Mouse (Mus musculus) midbrain, postnatal 0 days (tissue): Measurements from ENCODE around the gene Pogz. TPM values are rescaled to one million over a fixed set of nuclear protein-coding genes. Genes with fewer than 3 reads are reported as not detected.

Experiments
- ATAC-seq: fragments of 200-750 bp; cut with Nextera tagmentation; 2 replicates; pipeline ENCODE4 v1.8.0; 2017; ENCODE audit warnings: moderate number of reproducible peaks, mild to moderate bottlenecking, moderate TSS enrichment, moderate library complexity; ENCODE audit not compliant: low FRiP score
- DNase-seq: peaks from one replicate; pipeline ENCODE4 v3.0.0-alpha.2; 2015; ENCODE audit warnings: low spot score
- H3K27ac ChIP-seq: fragments of 300-500 bp; sonication (generic); 2 replicates; pipeline ENCODE4 v1.5.1; 2014; ENCODE audit warnings: low read depth, mild to moderate bottlenecking, low read length, mixed read lengths
- H3K27me3 ChIP-seq: fragments of 300-500 bp; sonication (generic); 2 replicates; pipeline ENCODE4 v1.6.1; 2014; ENCODE audit warnings: low read length, control low read depth, mixed read lengths; ENCODE audit not compliant: insufficient read depth
- H3K36me3 ChIP-seq: fragments of 300-500 bp; sonication (generic); 2 replicates; pipeline ENCODE4 v1.6.1; 2014; ENCODE audit warnings: low read length, control low read depth, mixed read lengths; ENCODE audit not compliant: insufficient read depth
- H3K4me1 ChIP-seq: fragments of 300-500 bp; sonication (generic); 2 replicates; pipeline ENCODE4 v1.6.1; 2014; ENCODE audit warnings: mild to moderate bottlenecking, control low read depth, antibody characterized with exemption, low read length, mixed read lengths; ENCODE audit not compliant: insufficient read depth
- H3K4me2 ChIP-seq: fragments of 300-500 bp; sonication (generic); 2 replicates; pipeline ENCODE4 v1.6.1; 2014; ENCODE audit warnings: low read depth, mild to moderate bottlenecking, low read length, mixed read lengths; ENCODE audit not compliant: poor library complexity, severe bottlenecking
- H3K4me3 ChIP-seq: fragments of 300-500 bp; sonication (generic); 2 replicates; pipeline ENCODE4 v1.5.1; 2014; ENCODE audit warnings: low read depth, mild to moderate bottlenecking, low read length, moderate library complexity
- H3K9ac ChIP-seq: fragments of 300-500 bp; sonication (generic); replicated peaks from 2 replicates; pipeline ENCODE4 v1.6.1; 2014; ENCODE audit warnings: mild to moderate bottlenecking, low read length, moderate library complexity, mixed read lengths; ENCODE audit not compliant: poor library complexity, severe bottlenecking
- H3K9me3 ChIP-seq: fragments of 300-500 bp; sonication (generic); 2 replicates; pipeline ENCODE4 v1.6.1; 2016; ENCODE audit warnings: low read length, control low read depth
- CTCF ChIP-seq: IDR thresholded peaks from 2 replicates; pipeline ENCODE4 v1.5.1; 2016; ENCODE audit warnings: antibody characterized with exemption, mild to moderate bottlenecking
- WGBS: fragments of 180-500 bp; shearing (Covaris S2); extraction: QIAGEN DNeasy Blood & Tissue Kit; methylation state at CpG from one replicate; pipeline ENCODE4 v1.1.7; 2014; 5-methylcytosine and 5-hydroxymethylcytosine counted together
- polyA plus RNA-seq: library from polyadenylated mRNA; unstranded; fragments of >200 nt; fragmentation: Nextera tagmentation; extraction: Ambion mirVana; gene quantifications from 2 replicates; pipeline ENCODE4 v1.2.1, GENCODE M21; 2015
- total RNA-seq: library from RNA; depleted of rRNA; stranded (reverse); fragments of >200 nt; gene quantifications from 2 replicates; pipeline ENCODE4 v1.2.3, GENCODE M21; 2014

Pogz gene
- total and polyA plus RNA-seq, 2 experiments from 2014 or later: 17.5 to 42.5 TPM

DNA sequence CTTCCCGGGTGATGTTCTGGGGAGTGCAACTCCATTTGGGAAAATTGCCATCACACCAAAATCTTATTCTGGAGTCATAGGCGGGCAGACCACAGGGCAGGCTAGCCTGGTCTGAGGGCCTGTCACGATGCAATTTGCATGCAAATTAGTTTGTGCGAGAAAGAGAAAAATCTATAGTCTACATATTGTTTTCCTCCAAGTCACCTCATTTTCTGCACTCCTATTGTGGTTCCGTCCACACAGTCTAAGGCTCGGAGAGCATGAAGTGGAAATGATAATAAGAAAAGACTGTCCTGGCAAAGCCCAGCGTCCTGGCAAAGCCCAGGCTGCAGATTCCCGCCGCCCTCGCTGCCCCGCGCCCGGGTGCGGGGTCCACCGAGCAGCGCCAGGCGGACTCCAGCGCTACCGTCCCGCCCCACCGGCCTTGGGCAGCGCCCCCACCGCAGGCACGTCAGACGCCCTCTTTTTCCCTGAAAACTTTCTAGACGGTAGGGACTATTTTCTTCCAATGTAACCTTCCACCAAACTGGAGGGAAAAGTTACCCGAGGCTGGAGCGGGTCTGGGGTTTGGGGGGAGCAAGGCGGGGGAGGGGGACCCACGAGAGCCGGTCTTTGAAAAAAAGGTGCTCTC, 16.2 kb upstream of the Pogz start:
- Histone ChIP-seq H3K27ac (peak overlapping the region; percentile 88), H3K4me2 (peak overlapping the region; percentile 77), H3K36me3 (no peaks in the 10 kb centered on the region), H3K4me3 (peak overlapping the region; percentile 60), H3K9me3 (no peaks in the 10 kb centered on the region), H3K4me1 (no peaks in the 10 kb centered on the region), H3K27me3 (no peaks in the 10 kb centered on the region), H3K9ac (peak overlapping the region; percentile 75)
- TF ChIP-seq CTCF: no peak
- WGBS: 1% methylated on average over 31 of the region's 31 CpGs
- DNase-seq (peak; percentile 84), ATAC-seq (peak; percentile 64)

DNA sequence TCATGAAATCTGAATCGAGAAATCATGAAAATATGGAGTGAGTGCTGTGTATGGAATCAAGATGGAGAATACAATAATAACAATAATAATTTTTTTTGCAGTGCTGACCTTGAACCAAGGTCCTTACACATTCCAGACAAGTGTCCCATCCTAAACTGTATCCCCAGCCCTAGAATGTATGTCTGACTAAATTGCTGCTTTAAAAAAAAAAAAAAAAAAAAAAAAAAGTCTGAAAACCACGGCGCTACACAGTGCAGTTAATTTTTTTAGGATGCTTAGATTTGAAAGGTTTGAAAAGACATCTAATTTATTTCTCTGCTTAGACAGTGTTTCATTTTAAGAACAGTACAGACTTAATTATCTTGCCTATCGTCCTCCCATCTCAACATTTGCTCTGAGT, 15.3 kb upstream of the Pogz start:
- peak overlapping the region; percentile 60 for H3K4me3 ChIP-seq
- DNase-seq (no peak), ATAC-seq (0 out of 2 replicates have a peak, but pooled peaks have one; percentile 27)
- no peak for TF ChIP-seq CTCF
- peak overlapping the region; percentile 77 for H3K4me2 ChIP-seq
- WGBS: 52% methylated on average over 4 of the region's 4 CpGs
- no peaks in the 10 kb centered on the region for H3K4me1 ChIP-seq
- H3K36me3 ChIP-seq: no peaks in the 10 kb centered on the region
- peak overlapping the region; percentile 88 for H3K27ac ChIP-seq
- no peaks in the 10 kb centered on the region for H3K27me3 ChIP-seq
- peak overlapping the region; percentile 75 for H3K9ac ChIP-seq
- no peaks in the 10 kb centered on the region for H3K9me3 ChIP-seq

DNA sequence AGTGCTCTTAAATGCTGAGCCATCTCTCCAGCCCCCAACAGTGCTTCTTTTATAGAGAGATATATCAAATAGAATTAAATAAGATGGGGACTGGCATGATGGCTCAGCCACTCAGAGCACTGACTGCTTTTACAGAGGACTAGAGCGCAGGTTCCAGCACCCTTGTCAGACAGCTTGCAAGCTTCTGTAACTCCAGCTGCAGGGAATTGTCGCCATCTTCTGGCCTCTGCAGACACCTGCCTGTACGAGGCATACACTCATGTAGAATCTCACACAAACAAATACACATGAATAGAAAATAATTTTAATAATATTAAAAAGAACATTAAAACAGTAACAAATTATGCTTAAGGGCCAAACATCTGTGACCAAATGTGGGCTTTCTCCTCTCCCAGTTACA, 13.3 kb upstream of the Pogz start:
- Histone ChIP-seq H3K36me3 (no peaks in the 10 kb centered on the region), H3K4me2 (no peak overlapping the region), H3K4me1 (no peaks in the 10 kb centered on the region), H3K4me3 (no peak overlapping the region), H3K27ac (no peak overlapping the region), H3K9ac (no peak overlapping the region), H3K9me3 (no peaks in the 10 kb centered on the region), H3K27me3 (no peaks in the 10 kb centered on the region)
- 80% methylated on average over 3 of the region's 3 CpGs for WGBS
- DNase-seq (no peak), ATAC-seq (no peak)
- TF ChIP-seq CTCF: 0 out of 2 replicates have a peak, but pooled peaks have one; percentile 9

DNA sequence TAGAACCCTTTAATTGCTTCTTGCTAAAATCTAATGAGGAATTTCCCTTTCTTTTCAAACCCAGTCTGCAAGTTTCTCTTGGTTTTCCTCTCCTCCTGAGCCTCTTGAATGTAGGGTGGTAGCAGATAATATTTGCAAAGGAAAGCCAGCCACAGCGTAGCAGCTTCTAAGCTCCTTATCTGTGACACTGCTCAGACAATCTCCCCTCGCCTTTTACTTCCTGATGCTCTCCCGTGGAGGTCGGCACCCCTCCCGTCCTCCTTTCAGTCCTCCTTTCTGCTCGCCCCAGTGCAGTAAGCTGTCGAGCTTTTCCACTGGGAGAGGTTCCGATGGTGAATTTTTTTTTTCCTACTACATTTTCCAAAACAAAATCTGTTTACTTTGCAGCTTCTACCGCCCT, 5.3 kb upstream of the Pogz start:
- Histone ChIP-seq H3K27me3 (no peaks in the 10 kb centered on the region), H3K27ac (no peak overlapping the region), H3K4me1 (no peaks in the 10 kb centered on the region), H3K4me2 (no peak overlapping the region), H3K9me3 (no peaks in the 10 kb centered on the region), H3K4me3 (no peak overlapping the region), H3K9ac (no peak overlapping the region), H3K36me3 (no peaks in the 10 kb centered on the region)
- DNase-seq (no peak), ATAC-seq (no peak)
- no peak for TF ChIP-seq CTCF
- 13% methylated on average over 9 of the region's 9 CpGs for WGBS

DNA sequence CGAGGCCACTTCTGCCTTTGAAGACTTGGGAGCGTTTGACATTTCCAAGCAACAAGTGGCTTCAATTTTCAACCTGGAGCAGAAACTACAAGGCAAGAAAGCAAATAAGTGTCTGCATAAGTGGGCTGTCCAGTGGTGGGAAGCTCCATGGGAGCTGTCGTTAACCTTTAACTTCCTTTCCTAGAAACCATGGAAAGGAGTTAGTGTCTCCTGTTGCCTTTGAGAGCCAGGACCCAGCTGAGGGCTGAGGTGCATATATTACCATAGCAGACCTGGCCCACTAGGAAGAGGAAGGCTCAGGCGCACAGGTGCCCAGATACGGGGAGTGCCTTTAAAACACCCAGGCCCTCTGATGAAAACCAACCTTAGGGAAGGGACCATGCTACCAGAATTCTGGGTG, 4.7 kb upstream of the Pogz start:
- no peak for ATAC-seq
- DNase-seq: no peak
- WGBS: 88% methylated on average over 5 of the region's 5 CpGs

DNA sequence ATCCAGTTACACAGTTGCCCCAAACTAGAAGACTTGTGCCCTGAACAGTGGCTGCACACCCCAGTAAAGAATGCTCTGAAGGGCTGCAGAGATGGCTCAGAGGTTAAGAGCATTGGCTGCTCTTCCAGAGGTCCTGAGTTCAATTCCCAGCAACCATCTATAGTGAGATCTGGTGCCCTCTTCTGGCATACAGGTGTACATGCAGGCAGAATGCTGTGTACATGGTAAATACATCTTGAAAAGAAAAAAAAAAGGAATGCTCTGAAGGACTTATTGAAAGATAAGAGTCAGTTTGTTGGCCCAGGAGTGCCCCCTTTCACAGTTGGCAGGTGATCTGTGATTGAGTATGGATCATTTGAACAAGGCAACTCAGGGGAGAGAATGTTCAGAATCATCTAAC, 4.0 kb upstream of the Pogz start:
- ATAC-seq: no peak
- no peak overlapping the region for H3K4me2 ChIP-seq

More for the DNA sequence above, 4.7 kb upstream of the Pogz start:
- no peaks in the 10 kb centered on the region for H3K9me3 ChIP-seq
- no peaks in the 10 kb centered on the region for H3K27me3 ChIP-seq
- no peak overlapping the region for H3K4me3 ChIP-seq
- TF ChIP-seq CTCF: no peak
- no peak overlapping the region for H3K9ac ChIP-seq
- H3K27ac ChIP-seq: no peak overlapping the region
- H3K36me3 ChIP-seq: no peaks in the 10 kb centered on the region
- no peaks in the 10 kb centered on the region for H3K4me1 ChIP-seq
- H3K4me2 ChIP-seq: no peak overlapping the region

More for the DNA sequence above, 4.0 kb upstream of the Pogz start:
- DNase-seq: no peak
- TF ChIP-seq CTCF: peak; percentile 31
- no peak overlapping the region for H3K9ac ChIP-seq
- no peaks in the 10 kb centered on the region for H3K36me3 ChIP-seq
- H3K27me3 ChIP-seq: no peaks in the 10 kb centered on the region
- no peak overlapping the region for H3K27ac ChIP-seq
- H3K4me1 ChIP-seq: no peaks in the 10 kb centered on the region
- no peak overlapping the region for H3K4me3 ChIP-seq
- H3K9me3 ChIP-seq: no peaks in the 10 kb centered on the region
